Mouse (Mus musculus): ENCODE results near the gene Zdhhc16. TPM values are rescaled to one million over a fixed set of nuclear protein-coding genes. Genes with fewer than 3 reads are reported as not detected.
"Not testable (repeated sequence)": the region's sequence is repeated elsewhere in the genome, so short reads cannot be mapped to it uniquely, and the experiment has no call there.

Zdhhc16 gene
- polyA plus RNA-seq, 1 experiment = 70.0 TPM

DNA sequence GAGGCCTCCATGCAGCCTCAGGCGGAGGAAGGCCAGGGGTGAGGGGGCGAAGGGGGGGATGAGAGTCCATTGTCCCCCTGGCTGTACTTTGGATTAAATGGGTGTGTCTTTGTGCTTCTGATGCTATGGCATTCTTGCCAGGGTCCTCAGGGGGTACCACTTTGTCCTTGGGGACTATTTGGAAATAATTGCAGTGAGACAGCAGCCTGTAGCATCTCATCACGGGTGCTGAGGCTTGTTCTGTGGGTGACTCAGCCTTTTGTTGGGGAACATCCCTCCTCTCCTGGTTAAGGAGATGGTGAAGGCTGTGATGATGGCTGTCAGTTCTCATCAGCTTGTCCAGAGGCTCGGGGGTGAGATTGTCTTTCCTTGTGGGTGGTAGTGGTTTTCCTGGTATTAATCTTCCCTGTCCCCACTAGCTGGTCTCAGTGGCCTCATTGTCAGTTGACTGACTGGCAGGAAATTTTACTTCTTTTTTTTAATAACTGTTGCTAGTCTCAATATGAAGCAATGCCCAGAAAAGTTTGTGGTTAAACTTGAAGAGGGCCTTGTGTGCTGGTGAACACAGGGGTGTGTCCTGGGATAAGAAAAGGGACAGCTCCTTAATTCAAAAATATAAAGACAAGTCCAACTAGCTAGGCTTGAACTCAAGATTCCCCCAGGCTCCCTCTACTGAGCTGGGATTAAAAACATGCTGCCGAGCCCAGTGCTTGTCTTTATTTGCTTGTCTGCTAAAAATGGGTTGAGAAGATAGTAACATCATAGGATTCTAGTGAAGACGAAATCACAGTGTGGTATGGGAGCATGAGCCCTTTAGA lies 19.3 kb upstream of the Zdhhc16 start:
- no peak overlapping the region for H3K27ac ChIP-seq (ENCODE audit: insufficient read depth, low read length)

DNA sequence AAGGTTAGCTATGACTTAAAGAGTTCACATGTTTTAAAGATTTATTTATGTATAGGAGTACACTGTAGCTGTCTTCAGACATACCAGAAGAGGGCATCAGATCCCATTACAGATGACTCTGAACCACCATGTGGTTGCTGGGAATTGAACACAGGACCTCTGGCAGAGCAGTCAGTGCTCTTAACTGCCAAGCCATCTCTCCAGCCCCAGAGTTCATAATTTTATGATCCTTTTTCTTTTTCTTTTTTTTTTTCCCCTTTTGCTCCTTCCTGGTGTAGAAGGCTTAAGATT lies 18.7 kb upstream of the Zdhhc16 start:
- not testable (repeated sequence) for H3K27ac ChIP-seq (ENCODE audit: insufficient read depth, low read length); H3K4me3 ChIP-seq (ENCODE audit: insufficient read depth, low read length); H3K4me1 ChIP-seq (ENCODE audit: control insufficient read depth, insufficient read depth, low read length)

More for the DNA sequence above, 19.3 kb upstream of the Zdhhc16 start:
- Histone ChIP-seq H3K4me3 (ENCODE audit: insufficient read depth, low read length) (peak overlapping the region; percentile 92), H3K4me1 (ENCODE audit: control insufficient read depth, insufficient read depth, low read length) (peaks cover 5% of the 10 kb centered on the region)
- no peak for TF ChIP-seq CTCF (IDR thresholded peaks at IDR 0.05; ENCODE audit: extremely low read depth, insufficient read depth, low read length)
- TF ChIP-seq POLR2A (IDR thresholded peaks at IDR 0.05; ENCODE audit: extremely low read depth, insufficient read depth, low read length) = no peak

DNA sequence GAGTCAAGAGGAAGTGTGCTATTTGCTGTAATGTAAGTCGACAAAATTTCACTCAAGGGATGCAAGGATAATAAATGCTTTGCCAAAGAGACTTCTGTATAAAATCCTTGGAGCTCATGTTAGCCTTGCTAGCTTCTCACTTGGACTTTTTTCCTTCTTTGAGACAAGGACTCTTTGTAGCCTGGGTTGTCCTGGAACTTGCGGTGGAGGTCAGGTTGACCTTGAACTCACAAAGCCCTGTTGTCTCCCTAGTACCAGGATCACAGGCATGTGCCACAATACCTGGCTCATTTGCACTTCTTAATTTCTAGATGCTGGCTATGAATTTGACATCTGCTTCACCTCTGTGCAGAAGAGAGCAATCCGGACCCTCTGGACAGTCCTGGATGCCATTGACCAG lies 18.0 kb upstream of the Zdhhc16 start:
- no peak overlapping the region for H3K27ac ChIP-seq (ENCODE audit: insufficient read depth, low read length)
- H3K4me1 ChIP-seq (ENCODE audit: control insufficient read depth, insufficient read depth, low read length) = peaks cover 5% of the 10 kb centered on the region
- no peak overlapping the region for H3K4me3 ChIP-seq (ENCODE audit: insufficient read depth, low read length)
- no peak for TF ChIP-seq CTCF (IDR thresholded peaks at IDR 0.05; ENCODE audit: extremely low read depth, insufficient read depth, low read length)
- no peak for TF ChIP-seq POLR2A (IDR thresholded peaks at IDR 0.05; ENCODE audit: extremely low read depth, insufficient read depth, low read length)

DNA sequence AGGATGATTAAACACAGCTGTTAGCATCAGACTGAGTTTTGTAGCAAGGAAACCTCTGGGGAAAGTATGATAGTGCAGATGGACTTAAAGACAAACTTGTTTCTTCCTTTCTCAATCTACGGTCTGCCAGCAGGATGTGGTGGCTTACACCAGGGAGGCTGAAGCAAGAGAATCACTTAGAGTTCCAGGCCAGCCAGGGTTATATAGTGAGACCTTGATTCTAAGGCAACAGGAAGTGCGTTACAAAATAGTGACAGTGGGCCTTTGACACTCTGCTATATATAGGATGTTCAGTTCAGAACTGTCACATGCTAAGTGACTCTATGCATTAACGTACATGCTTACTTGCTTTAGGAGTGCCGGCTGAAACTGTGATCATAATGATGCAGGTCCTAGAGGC lies 16.4 kb upstream of the Zdhhc16 start:
- H3K4me3 ChIP-seq (ENCODE audit: insufficient read depth, low read length) = no peak overlapping the region
- TF ChIP-seq CTCF (IDR thresholded peaks at IDR 0.05; ENCODE audit: extremely low read depth, insufficient read depth, low read length) = no peak
- TF ChIP-seq POLR2A (IDR thresholded peaks at IDR 0.05; ENCODE audit: extremely low read depth, insufficient read depth, low read length) = no peak
- peaks cover 5% of the 10 kb centered on the region for H3K4me1 ChIP-seq (ENCODE audit: control insufficient read depth, insufficient read depth, low read length)
- no peak overlapping the region for H3K27ac ChIP-seq (ENCODE audit: insufficient read depth, low read length)

DNA sequence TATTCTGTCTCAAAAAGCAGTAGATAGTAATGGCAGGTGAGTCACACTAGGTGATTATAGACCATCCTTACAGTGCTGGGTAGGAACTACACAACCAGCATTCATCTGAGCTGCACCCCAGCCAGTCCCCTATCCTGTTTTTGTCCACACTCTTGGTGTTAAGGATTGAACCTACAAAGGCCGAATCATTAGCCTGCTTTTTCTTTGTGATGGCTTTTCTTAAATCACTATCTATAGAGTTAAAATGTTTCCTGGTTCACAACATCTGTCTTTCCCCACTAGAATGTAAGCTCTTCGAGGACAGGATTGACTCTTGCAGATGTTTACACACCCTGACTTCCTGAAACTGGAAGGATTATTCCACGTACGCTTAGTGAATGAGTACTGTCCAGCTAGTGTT lies 13.8 kb upstream of the Zdhhc16 start:
- TF ChIP-seq POLR2A (IDR thresholded peaks at IDR 0.05; ENCODE audit: extremely low read depth, insufficient read depth, low read length) (no peak), CTCF (IDR thresholded peaks at IDR 0.05; ENCODE audit: extremely low read depth, insufficient read depth, low read length) (no peak)
- H3K4me1 ChIP-seq (ENCODE audit: control insufficient read depth, insufficient read depth, low read length) = no peaks in the 10 kb centered on the region
- H3K4me3 ChIP-seq (ENCODE audit: insufficient read depth, low read length) = no peak overlapping the region
- H3K27ac ChIP-seq (ENCODE audit: insufficient read depth, low read length) = no peak overlapping the region

DNA sequence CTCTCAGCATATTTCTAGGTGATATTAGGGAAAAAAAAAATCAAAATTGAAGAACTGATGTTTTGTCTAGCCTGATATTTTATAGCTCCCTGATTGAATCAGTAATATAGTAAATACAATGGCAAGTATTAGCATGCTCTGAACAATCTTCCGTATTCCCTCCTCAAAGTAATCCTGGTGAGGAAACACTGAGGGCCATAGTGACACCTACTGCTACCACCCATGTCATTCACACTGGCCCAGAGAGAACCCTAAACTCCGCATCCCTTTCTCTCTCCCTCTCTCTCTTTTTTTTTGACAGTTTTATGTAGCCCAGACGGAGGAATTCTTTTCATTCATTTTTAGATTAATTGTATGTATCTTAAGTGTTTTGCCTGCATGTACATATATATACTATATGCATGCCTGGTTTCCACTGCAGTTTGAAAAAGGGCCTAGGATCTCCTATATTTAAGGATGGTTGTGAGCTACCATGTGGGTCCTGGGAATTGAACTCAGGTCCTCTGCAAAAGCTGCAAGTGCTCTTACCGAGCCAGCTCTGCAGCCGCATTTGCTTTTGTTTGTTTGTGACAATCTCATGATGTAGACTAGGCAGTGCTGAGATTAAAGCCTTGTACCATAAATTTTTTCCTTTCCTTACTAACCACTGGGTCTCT lies 12.7 kb upstream of the Zdhhc16 start:
- Histone ChIP-seq H3K27ac (ENCODE audit: insufficient read depth, low read length) (no peak overlapping the region), H3K4me3 (ENCODE audit: insufficient read depth, low read length) (no peak overlapping the region), H3K4me1 (ENCODE audit: control insufficient read depth, insufficient read depth, low read length) (no peaks in the 10 kb centered on the region)
- TF ChIP-seq POLR2A (IDR thresholded peaks at IDR 0.05; ENCODE audit: extremely low read depth, insufficient read depth, low read length) = no peak
- TF ChIP-seq CTCF (IDR thresholded peaks at IDR 0.05; ENCODE audit: extremely low read depth, insufficient read depth, low read length) = no peak

DNA sequence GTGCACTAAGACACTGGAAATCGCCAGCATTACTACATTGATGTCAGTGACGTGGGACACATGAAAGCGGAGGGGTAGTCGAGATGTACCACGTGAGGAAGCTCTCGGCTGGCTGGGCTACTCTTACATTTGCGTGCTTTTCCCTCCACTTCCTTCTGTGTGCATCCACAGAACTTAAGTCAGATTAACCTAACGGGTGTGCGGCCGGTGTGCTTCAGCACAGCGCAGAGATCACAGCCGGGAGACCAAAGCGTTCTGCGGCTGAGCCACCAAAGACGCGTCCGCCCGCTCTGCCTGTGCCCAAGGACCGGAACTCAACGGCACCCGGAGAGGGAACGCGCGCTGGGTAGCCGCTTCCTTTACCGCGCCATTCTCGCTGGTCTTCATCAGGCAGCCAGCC lies 594 bp upstream of the Zdhhc16 start:
- peak overlapping the region; percentile 84 for H3K4me3 ChIP-seq (ENCODE audit: insufficient read depth, low read length)
- TF ChIP-seq POLR2A (IDR thresholded peaks at IDR 0.05; ENCODE audit: extremely low read depth, insufficient read depth, low read length) = no peak
- no peak for TF ChIP-seq CTCF (IDR thresholded peaks at IDR 0.05; ENCODE audit: extremely low read depth, insufficient read depth, low read length)

DNA sequence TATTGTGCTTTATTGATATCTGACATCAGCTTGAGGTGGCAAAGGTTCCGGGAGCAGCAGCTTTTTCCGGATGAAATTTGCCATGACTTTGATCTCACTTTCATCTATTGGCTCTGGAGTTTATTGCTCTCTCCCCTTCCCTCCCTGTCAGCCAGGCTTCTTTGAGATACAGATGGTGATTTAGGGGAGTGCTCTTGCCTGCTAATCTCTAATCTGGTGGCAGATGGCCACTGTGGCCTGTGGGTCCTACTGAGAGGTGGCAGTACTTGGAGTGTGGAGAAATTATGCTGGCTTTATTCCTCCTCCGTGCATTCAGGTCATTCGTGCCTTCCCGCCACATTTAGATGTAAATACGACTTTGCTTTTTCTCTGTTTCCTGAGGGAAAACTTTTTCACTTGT lies 844 bp downstream of the Zdhhc16 start:
- Histone ChIP-seq H3K27ac (ENCODE audit: insufficient read depth, low read length) (no peak overlapping the region), H3K4me1 (ENCODE audit: control insufficient read depth, insufficient read depth, low read length) (peaks cover 6% of the 10 kb centered on the region; the same call in 1 of the 2 replicates), H3K4me3 (ENCODE audit: insufficient read depth, low read length) (peak overlapping the region; percentile 84)
- TF ChIP-seq CTCF (IDR thresholded peaks at IDR 0.05; ENCODE audit: extremely low read depth, insufficient read depth, low read length) = no peak
- no peak for TF ChIP-seq POLR2A (IDR thresholded peaks at IDR 0.05; ENCODE audit: extremely low read depth, insufficient read depth, low read length)

More for the DNA sequence above, 594 bp upstream of the Zdhhc16 start:
- Histone ChIP-seq H3K4me1 (ENCODE audit: control insufficient read depth, insufficient read depth, low read length) (peaks cover 6% of the 10 kb centered on the region; the same call in 1 of the 2 replicates), H3K27ac (ENCODE audit: insufficient read depth, low read length) (no peak overlapping the region)

DNA sequence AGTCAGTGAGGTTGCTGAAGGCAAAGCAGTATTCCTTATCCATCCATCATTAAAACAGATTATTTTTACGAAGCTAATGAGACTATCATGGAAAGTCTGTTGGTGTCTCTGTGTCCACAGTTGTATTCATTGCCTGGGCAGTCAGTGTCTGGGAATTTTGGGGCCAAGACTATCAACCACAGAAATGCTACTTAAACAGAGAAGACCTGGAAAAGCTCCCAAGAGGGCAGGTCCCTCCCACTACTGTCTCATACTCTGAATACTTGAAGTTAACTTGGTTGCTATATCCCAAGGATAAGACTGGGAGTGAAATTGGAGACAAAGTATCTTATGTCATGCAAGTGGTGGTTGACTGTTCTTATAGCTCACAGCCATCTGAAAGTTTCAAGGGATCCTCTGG lies 2.6 kb downstream of the Zdhhc16 start:
- Histone ChIP-seq H3K27ac (ENCODE audit: insufficient read depth, low read length) (no peak overlapping the region), H3K4me1 (ENCODE audit: control insufficient read depth, insufficient read depth, low read length) (peaks cover 6% of the 10 kb centered on the region; the same call in 1 of the 2 replicates), H3K4me3 (ENCODE audit: insufficient read depth, low read length) (no peak overlapping the region)
- TF ChIP-seq CTCF (IDR thresholded peaks at IDR 0.05; ENCODE audit: extremely low read depth, insufficient read depth, low read length) (no peak), POLR2A (IDR thresholded peaks at IDR 0.05; ENCODE audit: extremely low read depth, insufficient read depth, low read length) (no peak)

DNA sequence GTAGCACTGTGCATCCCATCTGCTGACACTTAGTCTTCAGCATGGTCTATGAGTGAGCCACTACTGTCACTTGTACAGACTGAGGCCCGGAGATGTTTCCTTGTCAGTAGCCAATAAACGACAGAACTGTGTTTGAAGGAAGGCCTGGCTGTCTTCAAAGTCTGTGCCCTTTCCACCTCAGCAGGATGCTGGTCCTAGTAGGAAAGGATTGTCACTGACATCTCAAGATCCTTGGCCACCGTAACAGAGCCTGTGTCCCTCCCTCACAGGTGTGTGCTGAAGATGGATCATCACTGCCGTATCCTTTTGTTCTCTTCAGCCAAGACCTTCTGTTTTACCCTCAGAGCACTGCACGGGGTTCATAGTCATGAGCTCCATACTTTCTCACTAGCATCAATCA lies 5.3 kb downstream of the Zdhhc16 start:
- H3K27ac ChIP-seq (ENCODE audit: insufficient read depth, low read length) = no peak overlapping the region
- H3K4me1 ChIP-seq (ENCODE audit: control insufficient read depth, insufficient read depth, low read length) = peaks cover 4% of the 10 kb centered on the region; the same call in 1 of the 2 replicates
- no peak for TF ChIP-seq POLR2A (IDR thresholded peaks at IDR 0.05; ENCODE audit: extremely low read depth, insufficient read depth, low read length)
- no peak for TF ChIP-seq CTCF (IDR thresholded peaks at IDR 0.05; ENCODE audit: extremely low read depth, insufficient read depth, low read length)
- H3K4me3 ChIP-seq (ENCODE audit: insufficient read depth, low read length) = no peak overlapping the region
